Mouse (Mus musculus) kidney, postnatal 0 days (tissue): ENCODE data around the gene Pdzrn4. TPM values are rescaled to one million over a fixed set of nuclear protein-coding genes. Genes with fewer than 3 reads are reported as not detected.

ENCODE experiments used
- ATAC-seq: fragments of 200-750 bp; cut with Nextera tagmentation; replicated peaks from 2 replicates; pipeline ENCODE4 v1.8.0; 2017; ENCODE audit warnings: low read depth, moderate number of reproducible peaks, moderate TSS enrichment, moderate library complexity; ENCODE audit not compliant: low FRiP score
- DNase-seq: peaks from one replicate; pipeline ENCODE4 v3.0.0-alpha.2; 2016; ENCODE audit warnings: low spot score
- H3K27ac ChIP-seq: fragments of 300-500 bp; sonication (generic); 2 replicates; pipeline ENCODE4 v1.5.1; 2014; ENCODE audit warnings: mild to moderate bottlenecking
- H3K27me3 ChIP-seq: fragments of 300-500 bp; sonication (generic); 2 replicates; pipeline ENCODE4 v1.6.1; 2014; ENCODE audit warnings: low read length, mixed read lengths; ENCODE audit not compliant: insufficient read depth
- H3K36me3 ChIP-seq: fragments of 300-500 bp; sonication (generic); 2 replicates; pipeline ENCODE4 v1.6.1; 2014; ENCODE audit warnings: low read length, mixed read lengths; ENCODE audit not compliant: insufficient read depth
- H3K4me1 ChIP-seq: fragments of 300-500 bp; sonication (generic); replicated peaks from 2 replicates; pipeline ENCODE4 v1.6.1; 2014; ENCODE audit warnings: antibody characterized with exemption, low read length, mixed read lengths; ENCODE audit not compliant: insufficient read depth
- H3K4me2 ChIP-seq: fragments of 300-500 bp; sonication (generic); 2 replicates; pipeline ENCODE4 v1.6.1; 2014; ENCODE audit warnings: mild to moderate bottlenecking, low read length, moderate library complexity, mixed read lengths
- H3K4me3 ChIP-seq: fragments of 300-500 bp; sonication (generic); replicated peaks from 2 replicates; pipeline ENCODE4 v1.5.1; 2014; ENCODE audit warnings: low read depth, low read length
- H3K9ac ChIP-seq: fragments of 300-500 bp; sonication (generic); 2 replicates; pipeline ENCODE4 v1.6.1; 2014; ENCODE audit warnings: low read depth, low read length
- H3K9me3 ChIP-seq: fragments of 300-500 bp; sonication (generic); replicated peaks from 2 replicates; pipeline ENCODE4 v1.6.1; 2016; ENCODE audit warnings: low read length, inconsistent platforms, mixed read lengths
- CTCF ChIP-seq: IDR thresholded peaks from 2 replicates; pipeline ENCODE4 v1.5.1; 2016; ENCODE audit warnings: antibody characterized with exemption, low read depth, mild to moderate bottlenecking, moderate library complexity
- WGBS: fragments of 180-500 bp; shearing (Covaris S2); extraction: QIAGEN DNeasy Blood & Tissue Kit; methylation state at CpG from one replicate; pipeline ENCODE4 v1.1.7; 2014; 5-methylcytosine and 5-hydroxymethylcytosine counted together
- polyA plus RNA-seq: library from polyadenylated mRNA; unstranded; fragments of >200 nt; fragmentation: Nextera tagmentation; extraction: Ambion mirVana; gene quantifications from 2 replicates; pipeline ENCODE4 v1.2.1, GENCODE M21; 2015

Pdzrn4 gene
- polyA plus RNA-seq, 1 experiment from 2014 or later: 2.8 TPM

GRCm38 (mm10) chr15:92805934-92806333, 409.3 kb downstream of the Pdzrn4 start:
- TF ChIP-seq CTCF: no peak
- peak; percentile 27 for DNase-seq
- ATAC-seq: no peak
- Histone ChIP-seq H3K27ac (no peak overlapping the region), H3K36me3 (no peaks in the 10 kb centered on the region), H3K9me3 (no peaks in the 10 kb centered on the region), H3K4me2 (no peak overlapping the region), H3K4me3 (no peak overlapping the region), H3K27me3 (no peaks in the 10 kb centered on the region), H3K4me1 (no peaks in the 10 kb centered on the region), H3K9ac (no peak overlapping the region)
- 40% methylated on average over 3 of the region's 3 CpGs for WGBS

GRCm38 (mm10) chr15:92806352-92806751, 409.7 kb downstream of the Pdzrn4 start:
- Histone ChIP-seq H3K4me1 (no peaks in the 10 kb centered on the region), H3K4me3 (no peak overlapping the region), H3K27me3 (no peaks in the 10 kb centered on the region), H3K9ac (no peak overlapping the region), H3K27ac (no peak overlapping the region), H3K36me3 (no peaks in the 10 kb centered on the region), H3K9me3 (no peaks in the 10 kb centered on the region), H3K4me2 (no peak overlapping the region)
- 85% methylated on average over 1 of the region's 1 CpGs for WGBS
- no peak for TF ChIP-seq CTCF
- ATAC-seq (no peak), DNase-seq (no peak)
